Mouse (Mus musculus) G1E (cell line): ENCODE results near the gene Cemip.
"Not testable (repeated sequence)": the region's sequence is repeated elsewhere in the genome, so short reads cannot be mapped to it uniquely, and the experiment has no call there.

Source experiments
- CTCF ChIP-seq: IDR thresholded peaks from 2 replicates; pipeline ENCODE4 v1.5.1; 2012; ENCODE audit warnings: low read depth, low read length, inconsistent platforms, mixed read lengths
- TAL1 ChIP-seq: conservative IDR thresholded peaks from 2 replicates; pipeline ENCODE4 v1.6.1; 2012; ENCODE audit warnings: low read depth, low read length, inconsistent platforms, mixed read lengths

DNA sequence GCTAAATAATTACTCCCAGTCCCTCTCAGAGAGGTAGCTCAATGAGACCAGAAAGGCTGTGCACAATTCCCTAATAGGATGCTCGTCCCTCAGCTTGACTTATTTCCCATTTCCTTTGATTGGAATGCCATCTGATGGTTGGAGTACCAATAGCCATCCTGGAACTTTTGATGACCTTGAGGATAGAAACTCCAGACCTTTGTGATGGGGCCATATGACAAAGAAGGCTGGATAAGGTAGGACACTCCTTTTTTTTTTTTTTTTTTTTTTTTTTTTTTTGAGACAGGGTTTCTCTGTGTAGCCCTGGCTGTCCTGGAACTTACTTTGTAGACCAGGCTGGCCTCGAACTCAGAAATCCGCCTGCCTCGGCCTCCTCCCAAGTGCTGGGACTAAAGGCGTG is 196.4 kb downstream of the Cemip start:
- TF ChIP-seq CTCF, TAL1: not testable (repeated sequence)
